Mouse (Mus musculus) stomach, embryonic 14.5 days (tissue): ENCODE data around the gene Hoxa2. TPM values are rescaled to one million over a fixed set of nuclear protein-coding genes. Genes with fewer than 3 reads are reported as not detected.

Source experiments
- ATAC-seq: fragments of 200-750 bp; cut with Nextera tagmentation; 2 replicates; pipeline ENCODE4 v1.8.0; 2017; ENCODE audit warnings: low read depth, moderate TSS enrichment; ENCODE audit not compliant: insufficient number of reproducible peaks, insufficient read depth, low FRiP score
- H3K27ac ChIP-seq: fragments of 300-500 bp; sonication (generic); 2 replicates; pipeline ENCODE4 v1.5.1; 2014; ENCODE audit warnings: mild to moderate bottlenecking, low read length, moderate library complexity, mixed read lengths
- H3K27me3 ChIP-seq: fragments of 300-500 bp; sonication (generic); 2 replicates; pipeline ENCODE4 v1.6.1; 2014; ENCODE audit warnings: low read length, control low read depth, mixed read lengths; ENCODE audit not compliant: control insufficient read depth, insufficient read depth
- H3K36me3 ChIP-seq: fragments of 300-500 bp; sonication (generic); 2 replicates; pipeline ENCODE4 v1.6.1; 2014; ENCODE audit warnings: mild to moderate bottlenecking, control low read depth, low read length, moderate library complexity, mixed read lengths; ENCODE audit not compliant: control insufficient read depth, insufficient read depth
- H3K4me1 ChIP-seq: fragments of 300-500 bp; sonication (generic); 2 replicates; pipeline ENCODE4 v1.6.1; 2014; ENCODE audit warnings: low read length, control low read depth, mixed read lengths; ENCODE audit not compliant: control insufficient read depth, insufficient read depth
- H3K4me2 ChIP-seq: fragments of 300-500 bp; sonication (generic); replicated peaks from 2 replicates; pipeline ENCODE4 v1.6.1; 2014; ENCODE audit warnings: low read depth, low read length, control low read depth
- H3K4me3 ChIP-seq: fragments of 300-500 bp; sonication (generic); 2 replicates; pipeline ENCODE4 v1.5.1; 2014; ENCODE audit warnings: low read depth, low read length, control low read depth
- H3K9ac ChIP-seq: fragments of 300-500 bp; sonication (generic); replicated peaks from 2 replicates; pipeline ENCODE4 v1.6.1; 2014; ENCODE audit warnings: low read depth, mild to moderate bottlenecking, control low read depth, low read length, moderate library complexity, mixed read lengths
- H3K9me3 ChIP-seq: fragments of 300-500 bp; sonication (generic); 2 replicates; pipeline ENCODE4 v1.6.1; 2016; ENCODE audit warnings: low read depth, low read length, control low read depth; ENCODE audit not compliant: control insufficient read depth
- WGBS: fragments of 180-500 bp; shearing (Covaris S2); extraction: QIAGEN DNeasy Blood & Tissue Kit; methylation state at CpG from one replicate; pipeline ENCODE4 v1.1.7; 2014; 5-methylcytosine and 5-hydroxymethylcytosine counted together
- polyA plus RNA-seq: library from polyadenylated mRNA; unstranded; fragments of >200 nt; fragmentation: Nextera tagmentation; extraction: Ambion mirVana; gene quantifications from 2 replicates; pipeline ENCODE4 v1.2.1, GENCODE M21; 2014

Hoxa2 gene
- polyA plus RNA-seq, 1 experiment from 2014 or later = 17.4 TPM

GRCm38 (mm10) chr6:52178918-52179665, 14.5 kb upstream of the Hoxa2 start:
- Histone ChIP-seq H3K4me1 (peaks cover 37% of the 10 kb centered on the region), H3K4me3 (peak overlapping the region; percentile 63), H3K9me3 (no peaks in the 10 kb centered on the region), H3K27ac (peak overlapping the region; percentile 98), H3K27me3 (no peaks in the 10 kb centered on the region), H3K36me3 (peaks cover 3% of the 10 kb centered on the region; the same call in 1 of the 2 replicates), H3K9ac (peak overlapping the region; percentile 79), H3K4me2 (peak overlapping the region; percentile 61)
- no peak for ATAC-seq
- 12% methylated on average over 4 of the region's 4 CpGs for WGBS

- peak overlapping the region; percentile 63 for H3K4me3 ChIP-seq
- H3K9me3 ChIP-seq = no peaks in the 10 kb centered on the region
- no peaks in the 10 kb centered on the region for H3K27me3 ChIP-seq
- peak overlapping the region; percentile 79 for H3K9ac ChIP-seq
- peaks cover 24% of the 10 kb centered on the region for H3K4me1 ChIP-seq
- H3K36me3 ChIP-seq = no peaks in the 10 kb centered on the region
- peak overlapping the region; percentile 98 for H3K27ac ChIP-seq
- WGBS = 10% methylated on average over 9 of the region's 9 CpGs
- peak overlapping the region; percentile 61 for H3K4me2 ChIP-seq
- no peak for ATAC-seq
Observed at GRCm38 (mm10) chr6:52177806-52178205, 13.2 kb upstream of the Hoxa2 start.

DNA sequence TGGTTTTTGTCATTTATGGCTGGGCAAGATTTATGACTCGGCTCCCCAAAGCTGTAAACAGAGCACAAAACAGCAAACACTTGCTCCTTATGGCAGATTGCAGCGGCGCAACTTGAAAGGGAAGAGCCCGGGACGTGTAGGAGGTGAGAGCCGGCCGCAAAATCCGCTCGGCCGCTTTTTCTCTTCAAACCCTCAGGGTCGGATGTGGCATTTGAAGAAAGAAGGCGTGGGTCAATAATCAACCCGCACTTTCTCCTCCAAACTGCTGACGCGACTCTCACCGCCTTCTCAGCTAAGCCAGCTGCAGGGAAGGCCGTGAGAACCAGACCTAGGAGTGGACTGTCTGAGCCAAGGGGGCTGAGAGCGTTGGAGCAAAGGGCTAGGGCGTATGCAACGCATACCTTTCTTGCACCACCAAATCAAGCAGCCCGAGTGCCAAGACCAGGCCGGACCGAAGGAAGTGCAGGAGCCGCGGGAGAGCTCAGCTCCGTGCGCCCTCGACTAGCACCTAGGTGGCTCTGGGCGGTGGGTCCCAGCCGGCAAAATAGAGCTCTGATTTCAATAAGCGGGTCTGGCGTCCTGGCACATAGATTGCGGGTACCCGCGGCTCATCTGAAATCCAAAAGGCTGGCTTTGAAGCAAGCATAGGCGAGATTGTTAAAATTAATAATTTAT, 12.6 kb upstream of the Hoxa2 start, which contains the start of gene 5730596B20Rik:
Gene 5730596B20Rik (plus strand): TSS at position 438 of the 675 bp plus-strand sequence.
- peak within 1 kb of the TSS; percentile 61 for H3K4me2 ChIP-seq
- H3K27ac ChIP-seq = peak within 1 kb of the TSS; percentile 98
- peak within 1 kb of the TSS; percentile 79 for H3K9ac ChIP-seq
- no peaks in the 10 kb centered on the region for H3K9me3 ChIP-seq
- peak within 1 kb of the TSS; percentile 63 for H3K4me3 ChIP-seq
- 2% methylated on average over 36 of the region's 36 CpGs for WGBS
- ATAC-seq = no peak
- H3K36me3 ChIP-seq = no peaks in the 10 kb centered on the region
- peaks cover 21% of the 10 kb centered on the region for H3K4me1 ChIP-seq
- no peaks in the 10 kb centered on the region for H3K27me3 ChIP-seq

GRCm38 (mm10) chr6:52176391-52176790, 11.8 kb upstream of the Hoxa2 start:
- Histone ChIP-seq H3K36me3 (no peaks in the 10 kb centered on the region), H3K27me3 (no peaks in the 10 kb centered on the region), H3K9me3 (no peaks in the 10 kb centered on the region), H3K4me3 (peak overlapping the region; percentile 63), H3K9ac (peak overlapping the region; percentile 79), H3K4me1 (peaks cover 19% of the 10 kb centered on the region), H3K27ac (peak overlapping the region; percentile 98), H3K4me2 (peak overlapping the region; percentile 61)
- ATAC-seq = no peak
- WGBS = under 1% methylated on average over 6 of the region's 6 CpGs

GRCm38 (mm10) chr6:52175864-52176263, 11.2 kb upstream of the Hoxa2 start:
- Histone ChIP-seq H3K4me2 (peak overlapping the region; percentile 61), H3K4me1 (peaks cover 19% of the 10 kb centered on the region), H3K27ac (peak overlapping the region; percentile 98), H3K9me3 (no peaks in the 10 kb centered on the region), H3K36me3 (peaks cover 2% of the 10 kb centered on the region), H3K4me3 (peak overlapping the region; percentile 63), H3K9ac (peak overlapping the region; percentile 79), H3K27me3 (no peaks in the 10 kb centered on the region)
- ATAC-seq = peak; percentile 30; the same call in 1 of the 2 replicates
- 1% methylated on average over 13 of the region's 35 CpGs for WGBS

DNA sequence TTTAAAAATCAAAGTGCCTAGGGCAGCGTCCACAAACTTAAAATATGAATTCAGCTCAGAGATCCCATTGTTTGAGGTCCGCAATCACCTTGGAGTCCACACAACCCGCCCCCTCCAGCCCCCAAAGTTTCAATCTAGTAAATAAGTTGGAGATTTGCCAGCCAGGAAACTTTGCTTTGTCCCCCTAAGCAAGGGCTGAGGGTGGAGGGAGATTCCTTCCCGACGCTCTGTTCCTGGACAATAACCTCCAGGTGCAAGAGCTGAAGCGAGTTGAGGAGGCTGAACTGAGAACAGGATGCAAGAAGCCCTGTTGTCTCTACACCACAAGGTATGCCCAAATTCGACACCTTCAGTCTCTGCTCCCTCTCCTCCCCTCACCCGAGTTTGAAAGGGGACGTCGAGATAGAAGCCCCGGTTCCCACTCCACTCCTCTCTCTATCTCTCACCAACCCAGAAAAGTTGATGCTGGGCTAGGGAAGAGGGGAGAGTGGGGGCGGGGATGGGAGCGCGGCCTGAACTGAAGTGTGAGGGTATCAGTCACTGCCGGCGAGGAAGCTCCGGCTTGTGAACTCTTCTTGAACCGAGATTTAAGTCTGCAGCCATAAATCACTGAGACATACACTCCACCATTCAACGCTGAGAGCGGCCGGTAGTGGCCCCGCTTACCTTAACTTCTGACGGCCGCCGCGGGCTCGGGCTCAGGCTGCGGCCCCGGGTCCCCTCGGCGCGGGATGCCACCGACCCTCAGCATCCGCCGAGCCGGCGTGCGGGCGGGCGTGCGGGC, 10.5 kb upstream of the Hoxa2 start:
- peak overlapping the region; percentile 79 for H3K9ac ChIP-seq

DNA sequence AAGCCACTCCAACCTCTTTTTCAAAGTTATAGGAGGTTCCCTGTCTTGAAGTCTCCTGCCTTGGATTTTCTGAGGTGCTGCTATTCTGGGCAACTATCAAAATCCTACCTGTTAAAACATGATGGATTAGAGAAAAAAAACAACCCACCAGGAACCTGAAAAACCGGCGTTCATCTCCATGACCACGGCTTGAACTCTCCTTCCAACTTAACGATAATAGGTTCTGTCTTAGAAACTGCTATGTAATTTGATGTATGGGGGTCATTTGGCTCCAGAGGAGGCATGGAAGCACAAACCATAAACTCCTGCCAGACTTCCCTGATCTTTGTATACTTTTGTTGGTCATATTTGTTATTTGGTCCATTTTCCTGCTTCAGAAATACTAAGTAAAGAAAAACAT, 9.0 kb upstream of the Hoxa2 start:
- H3K4me1 ChIP-seq = peaks cover 28% of the 10 kb centered on the region
- H3K4me2 ChIP-seq = peak overlapping the region; percentile 61
- H3K27ac ChIP-seq = peak overlapping the region; percentile 98
- peak overlapping the region; percentile 63 for H3K4me3 ChIP-seq
- peaks cover 15% of the 10 kb centered on the region for H3K36me3 ChIP-seq
- no peaks in the 10 kb centered on the region for H3K27me3 ChIP-seq
- peak overlapping the region; percentile 79 for H3K9ac ChIP-seq
- no peaks in the 10 kb centered on the region for H3K9me3 ChIP-seq
- 2% methylated on average over 4 of the region's 4 CpGs for WGBS
- no peak for ATAC-seq

More for the DNA sequence above, 10.5 kb upstream of the Hoxa2 start:
- Histone ChIP-seq H3K4me2 (peak overlapping the region; percentile 61), H3K9me3 (no peaks in the 10 kb centered on the region), H3K4me3 (peak overlapping the region; percentile 63), H3K27ac (peak overlapping the region; percentile 98), H3K27me3 (no peaks in the 10 kb centered on the region), H3K4me1 (peaks cover 20% of the 10 kb centered on the region), H3K36me3 (peaks cover 9% of the 10 kb centered on the region)
- WGBS = under 1% methylated on average over 41 of the region's 41 CpGs
- ATAC-seq = peak; percentile 55; the same call in 1 of the 2 replicates

DNA sequence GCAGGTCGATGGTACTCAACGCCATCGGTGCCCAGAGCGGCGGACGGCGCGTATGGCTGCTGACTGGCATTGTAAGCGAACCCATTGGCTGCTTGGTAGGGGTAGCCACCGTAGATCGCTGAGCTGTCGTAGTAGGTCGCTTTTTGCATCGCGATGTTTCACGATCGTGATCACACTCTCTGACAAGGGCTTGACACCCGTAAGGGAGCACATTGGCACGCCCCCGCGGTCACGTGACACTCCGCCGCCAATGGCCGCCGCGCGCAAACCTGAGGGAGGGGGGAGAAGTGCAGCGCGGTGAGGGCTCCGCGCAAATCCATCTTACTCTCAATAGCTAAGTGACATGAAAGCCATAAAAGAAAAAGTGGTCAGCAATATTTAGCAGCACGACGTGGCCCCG, 7.9 kb upstream of the Hoxa2 start:
- Histone ChIP-seq H3K36me3 (peaks cover 15% of the 10 kb centered on the region), H3K4me3 (peak overlapping the region; percentile 63), H3K9me3 (no peaks in the 10 kb centered on the region), H3K9ac (peak overlapping the region; percentile 67), H3K4me1 (peaks cover 31% of the 10 kb centered on the region), H3K27me3 (no peaks in the 10 kb centered on the region), H3K4me2 (peak overlapping the region; percentile 61), H3K27ac (peak overlapping the region; percentile 98)
- under 1% methylated on average over 35 of the region's 35 CpGs for WGBS
- peak; percentile 80 for ATAC-seq
